Mouse (Mus musculus) heart, postnatal 0 days (tissue): ENCODE results near the gene Serhl. TPM values are rescaled to one million over a fixed set of nuclear protein-coding genes. Genes with fewer than 3 reads are reported as not detected.
"Not testable (repeated sequence)": the region's sequence is repeated elsewhere in the genome, so short reads cannot be mapped to it uniquely, and the experiment has no call there.

Source experiments
- ATAC-seq: fragments of 200-750 bp; cut with Nextera tagmentation; 2 replicates; pipeline ENCODE4 v1.8.0; 2017; ENCODE audit warnings: low read depth, moderate number of reproducible peaks, moderate library complexity; ENCODE audit not compliant: insufficient read depth
- DNase-seq: peaks from one replicate; pipeline ENCODE4 v3.0.0-alpha.2; 2016; ENCODE audit warnings: low spot score
- H3K27ac ChIP-seq: fragments of 300-500 bp; sonication (generic); 2 replicates; pipeline ENCODE4 v1.5.1; 2014; ENCODE audit warnings: low read depth, mild to moderate bottlenecking
- H3K27me3 ChIP-seq: fragments of 300-500 bp; sonication (generic); 2 replicates; pipeline ENCODE4 v1.6.1; 2014; ENCODE audit warnings: low read length, mixed read lengths; ENCODE audit not compliant: control insufficient read depth, insufficient read depth
- H3K36me3 ChIP-seq: fragments of 300-500 bp; sonication (generic); replicated peaks from 2 replicates; pipeline ENCODE4 v1.6.1; 2014; ENCODE audit warnings: low read length, mixed read lengths; ENCODE audit not compliant: control insufficient read depth, insufficient read depth
- H3K4me1 ChIP-seq: fragments of 300-500 bp; sonication (generic); 2 replicates; pipeline ENCODE4 v1.6.1; 2014; ENCODE audit warnings: antibody characterized with exemption; ENCODE audit not compliant: control insufficient read depth, insufficient read depth
- H3K4me2 ChIP-seq: fragments of 300-500 bp; sonication (generic); 2 replicates; pipeline ENCODE4 v1.6.1; 2014; ENCODE audit warnings: low read depth, mild to moderate bottlenecking, low read length, moderate library complexity
- H3K4me3 ChIP-seq: fragments of 300-500 bp; sonication (generic); 2 replicates; pipeline ENCODE4 v1.5.1; 2014; ENCODE audit warnings: low read depth, low read length
- H3K9ac ChIP-seq: fragments of 300-500 bp; sonication (generic); replicated peaks from 2 replicates; pipeline ENCODE4 v1.6.1; 2014; ENCODE audit warnings: low read depth, low read length, mixed read lengths
- H3K9me3 ChIP-seq: fragments of 300-500 bp; sonication (generic); replicated peaks from 2 replicates; pipeline ENCODE4 v1.6.1; 2016; ENCODE audit warnings: low read length; ENCODE audit not compliant: control insufficient read depth
- CTCF ChIP-seq: IDR thresholded peaks from 2 replicates; pipeline ENCODE4 v1.5.1; 2016; ENCODE audit warnings: antibody characterized with exemption, control low read depth, low read depth
- EP300 ChIP-seq: IDR thresholded peaks from 2 replicates; pipeline ENCODE4 v1.6.1; 2016; ENCODE audit warnings: antibody characterized with exemption, low read depth
- WGBS: fragments of 180-500 bp; shearing (Covaris S2); extraction: QIAGEN DNeasy Blood & Tissue Kit; methylation state at CpG from one replicate; pipeline ENCODE4 v1.1.7; 2014; 5-methylcytosine and 5-hydroxymethylcytosine counted together
- polyA plus RNA-seq: library from polyadenylated mRNA; unstranded; fragments of >200 nt; fragmentation: Nextera tagmentation; extraction: Ambion mirVana; gene quantifications from 2 replicates; pipeline ENCODE4 v1.2.1, GENCODE M21; 2015
- total RNA-seq: library from RNA; depleted of rRNA; stranded (reverse); fragments of >200 nt; gene quantifications from 2 replicates; pipeline ENCODE4 v1.2.3, GENCODE M21; 2014; ENCODE audit warnings: low replicate concordance; rRNA removed

The Serhl gene
- total RNA-seq (80.4 and 110 TPM in 2 replicates), polyA plus RNA-seq (81.6 and 84.0 TPM in 2 replicates)

DNA sequence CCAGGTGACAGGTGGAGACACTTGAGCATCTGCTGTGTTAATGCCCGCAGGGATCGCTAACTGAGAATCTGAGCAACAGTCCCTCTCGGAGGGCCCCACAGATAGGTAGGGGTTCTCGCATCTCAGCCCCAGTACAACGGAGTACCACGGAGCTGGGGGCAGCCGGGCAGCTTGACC is at the start of gene Serhl:
Gene Serhl, plus strand, starts transcription at position 78 of the 177 bp plus-strand sequence.
- H3K27me3 ChIP-seq = peaks cover 8% of the 10 kb centered on the region
- 39% methylated on average over 7 of the region's 7 CpGs for WGBS
- ATAC-seq = no peak
- H3K4me1 ChIP-seq = no peaks in the 10 kb centered on the region
- H3K9me3 ChIP-seq = no peaks in the 10 kb centered on the region
- no peak within 1 kb of the TSS for H3K4me3 ChIP-seq
- H3K36me3 ChIP-seq = no peaks in the 10 kb centered on the region
- H3K4me2 ChIP-seq = no peak within 1 kb of the TSS
- H3K9ac ChIP-seq = no peak within 1 kb of the TSS
- no peak for DNase-seq
- no peak within 1 kb of the TSS for H3K27ac ChIP-seq
- no peak for TF ChIP-seq EP300
- TF ChIP-seq CTCF = no peak

DNA sequence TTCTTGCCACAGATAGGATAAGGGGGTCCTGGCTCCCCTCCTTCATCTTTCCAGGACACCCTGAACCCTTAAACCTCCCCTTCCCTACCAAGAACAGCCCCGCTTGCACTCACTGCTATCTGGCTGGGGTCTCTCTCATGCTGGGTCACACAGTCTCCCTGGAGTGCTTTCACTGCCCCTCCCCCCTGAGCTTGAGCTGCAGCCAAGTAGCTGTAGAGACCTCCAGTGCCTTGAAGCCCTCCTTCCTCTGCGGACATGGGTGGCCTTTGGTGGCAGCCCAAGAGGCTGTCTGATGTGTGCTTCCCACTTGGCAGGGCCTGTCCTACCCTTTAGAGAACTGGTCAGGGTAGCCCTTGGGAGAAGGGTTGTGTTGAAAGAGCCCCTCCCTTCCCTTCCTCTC is 49.1 kb upstream of the Serhl start:
- peaks cover 13% of the 10 kb centered on the region for H3K4me1 ChIP-seq

DNA sequence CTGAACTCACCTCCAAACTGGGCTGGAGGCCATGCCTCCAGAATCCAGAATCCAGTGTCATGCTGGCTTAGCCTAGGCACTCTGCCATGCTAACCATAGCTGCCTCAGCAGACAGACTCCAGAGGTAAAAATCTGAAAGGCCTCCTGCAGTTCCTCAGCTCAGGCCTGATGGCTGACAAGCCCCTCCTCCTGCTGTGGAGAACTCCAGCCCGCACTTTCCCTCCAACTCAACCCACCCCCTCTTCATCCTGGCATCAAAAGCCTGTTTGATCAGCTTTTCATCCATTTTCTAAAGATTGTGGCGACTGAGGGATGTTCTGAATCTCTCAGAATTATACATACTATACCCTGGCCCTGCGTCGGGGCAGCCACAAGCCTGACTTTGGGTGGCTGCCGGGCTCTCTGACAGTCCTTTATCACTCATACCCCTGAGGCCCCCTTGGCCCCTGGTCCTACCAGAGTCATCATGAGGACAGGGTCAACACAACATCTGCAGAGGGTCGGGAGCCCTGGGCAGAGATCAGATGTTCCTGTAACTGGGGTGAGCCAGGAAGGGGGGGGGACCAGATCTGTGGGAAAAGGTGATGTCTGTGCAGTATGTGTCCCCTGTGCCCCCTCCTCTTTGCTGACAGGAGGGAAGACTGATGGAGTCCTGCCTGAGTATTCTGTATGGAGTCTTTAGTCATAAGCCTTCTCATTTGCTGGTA is 46.5 kb upstream of the Serhl start:
- no peak overlapping the region for H3K9ac ChIP-seq
- H3K4me2 ChIP-seq = no peak overlapping the region
- no peak overlapping the region for H3K4me3 ChIP-seq
- WGBS = 22% methylated on average over 6 of the region's 6 CpGs
- no peak overlapping the region for H3K27ac ChIP-seq
- ATAC-seq (0 out of 2 replicates have a peak, but pooled peaks have one; percentile 14), DNase-seq (no peak)
- no peak for TF ChIP-seq EP300
- TF ChIP-seq CTCF = no peak
- peaks cover 7% of the 10 kb centered on the region for H3K4me1 ChIP-seq
- peaks cover 7% of the 10 kb centered on the region; the same call in 1 of the 2 replicates for H3K9me3 ChIP-seq
- no peaks in the 10 kb centered on the region for H3K36me3 ChIP-seq
- no peaks in the 10 kb centered on the region for H3K27me3 ChIP-seq

More for the DNA sequence above, 49.1 kb upstream of the Serhl start:
- no peak for DNase-seq
- H3K36me3 ChIP-seq = no peaks in the 10 kb centered on the region
- no peak overlapping the region for H3K4me2 ChIP-seq
- no peaks in the 10 kb centered on the region for H3K9me3 ChIP-seq
- TF ChIP-seq EP300 (no peak), CTCF (no peak)
- no peak overlapping the region for H3K4me3 ChIP-seq
- ATAC-seq = no peak
- peaks cover 6% of the 10 kb centered on the region; the same call in 1 of the 2 replicates for H3K27me3 ChIP-seq
- H3K9ac ChIP-seq = no peak overlapping the region
- H3K27ac ChIP-seq = no peak overlapping the region
- 63% methylated on average over 2 of the region's 2 CpGs for WGBS

DNA sequence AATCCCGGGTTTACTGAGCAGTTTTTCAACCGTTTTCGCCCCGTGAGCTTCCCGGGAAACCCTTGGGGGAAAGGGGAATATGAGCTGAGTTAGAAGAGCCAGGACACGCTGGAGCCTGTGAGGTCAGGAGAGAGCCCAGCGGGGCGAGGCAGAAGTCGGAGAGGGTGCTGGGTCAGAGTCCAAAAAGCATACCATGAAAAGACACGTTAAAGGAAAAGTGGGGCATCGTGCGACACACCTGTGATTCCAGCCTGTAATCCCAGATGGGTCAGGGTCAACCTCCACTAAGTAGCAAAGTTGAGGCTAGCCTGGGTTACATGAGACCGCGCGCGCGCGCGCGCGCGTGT is 46.0 kb upstream of the Serhl start:
- H3K9me3 ChIP-seq = peaks cover 7% of the 10 kb centered on the region; the same call in 1 of the 2 replicates
- no peak overlapping the region for H3K9ac ChIP-seq
- H3K27ac ChIP-seq = no peak overlapping the region
- WGBS = 79% methylated on average over 22 of the region's 22 CpGs
- no peaks in the 10 kb centered on the region for H3K27me3 ChIP-seq
- DNase-seq (no peak), ATAC-seq (no peak)
- no peaks in the 10 kb centered on the region for H3K36me3 ChIP-seq
- no peak for TF ChIP-seq CTCF
- no peak for TF ChIP-seq EP300
- peaks cover 7% of the 10 kb centered on the region for H3K4me1 ChIP-seq
- no peak overlapping the region for H3K4me2 ChIP-seq
- H3K4me3 ChIP-seq = no peak overlapping the region

DNA sequence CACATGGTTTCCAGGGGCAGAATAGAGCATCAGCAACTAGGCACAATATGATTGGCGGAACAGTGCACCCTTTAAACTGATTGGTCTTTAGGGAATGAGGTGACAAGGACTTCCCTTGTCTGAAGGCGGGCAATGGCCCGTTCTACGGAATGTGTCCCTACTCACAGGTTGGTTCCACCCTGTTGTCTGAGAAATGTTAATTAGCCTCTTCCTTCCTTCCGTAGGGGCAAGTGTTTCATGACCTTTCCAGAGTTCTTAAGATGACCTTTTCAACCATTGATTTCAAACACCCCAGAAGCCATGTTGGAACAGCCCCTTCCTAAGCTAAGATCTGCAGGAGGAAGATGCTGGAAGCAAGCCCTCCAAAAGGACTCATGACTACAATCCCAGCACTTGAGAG is 43.7 kb upstream of the Serhl start:
- H3K9me3 ChIP-seq, H3K4me1 ChIP-seq, DNase-seq, H3K36me3 ChIP-seq, ATAC-seq, H3K4me2 ChIP-seq, H3K4me3 ChIP-seq, H3K27me3 ChIP-seq, H3K9ac ChIP-seq, H3K27ac ChIP-seq: not testable (repeated sequence)
- 87% methylated on average over 5 of the region's 5 CpGs for WGBS

DNA sequence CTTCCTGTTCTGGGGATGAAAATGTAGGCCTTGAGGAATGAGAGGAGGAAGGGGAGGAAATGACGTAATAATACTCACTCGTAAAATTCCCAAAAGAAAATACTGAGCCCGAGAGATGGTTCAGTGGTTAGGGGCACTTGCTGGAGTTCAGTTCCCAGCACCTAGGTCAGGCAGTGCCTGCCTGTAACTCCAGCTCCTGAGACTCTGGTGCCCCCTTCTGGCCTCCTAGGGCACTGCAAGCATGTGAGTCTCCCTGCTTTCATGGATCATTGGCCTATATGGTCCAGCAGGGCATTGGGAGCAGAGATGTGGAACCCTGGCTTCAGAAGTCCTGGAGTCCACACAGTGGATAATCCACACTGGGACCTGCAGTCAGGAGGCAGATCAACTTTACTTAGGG is 43.0 kb upstream of the Serhl start:
- Histone ChIP-seq H3K9ac (no peak overlapping the region), H3K4me2 (no peak overlapping the region), H3K9me3 (peaks cover 7% of the 10 kb centered on the region; the same call in 1 of the 2 replicates), H3K27ac (no peak overlapping the region), H3K27me3 (no peaks in the 10 kb centered on the region), H3K36me3 (no peaks in the 10 kb centered on the region), H3K4me1 (no peaks in the 10 kb centered on the region), H3K4me3 (no peak overlapping the region)
- TF ChIP-seq EP300 = no peak
- TF ChIP-seq CTCF = 0 out of 2 replicates have a peak, but pooled peaks have one; percentile 10
- ATAC-seq = no peak
- 95% methylated on average over 3 of the region's 3 CpGs for WGBS
- no peak for DNase-seq
